Mouse (Mus musculus) ES-E14 (cell line): ENCODE data around the gene Pdlim7.

ENCODE experiments used
- CHD2 ChIP-seq: IDR thresholded peaks from 2 replicates; pipeline ENCODE4 v1.6.1; 2014; ENCODE audit warnings: mild to moderate bottlenecking, low read depth, low read length, inconsistent platforms
- HCFC1 ChIP-seq: IDR thresholded peaks from 2 replicates; pipeline ENCODE4 v1.6.1; 2012; ENCODE audit warnings: low read length, inconsistent platforms, borderline replicate concordance; ENCODE audit not compliant: insufficient read depth
- MAFK ChIP-seq: IDR thresholded peaks from 2 replicates; pipeline ENCODE4 v1.6.1; 2014; ENCODE audit warnings: mild to moderate bottlenecking, low read depth, low read length, inconsistent platforms; ENCODE audit not compliant: insufficient read depth
- ZC3H11A ChIP-seq: IDR thresholded peaks from 2 replicates; pipeline ENCODE4 v1.6.1; 2012; ENCODE audit warnings: low read depth, mild to moderate bottlenecking, inconsistent platforms, low read length, borderline replicate concordance
- ZNF384 ChIP-seq: IDR thresholded peaks from 2 replicates; pipeline ENCODE4 v1.6.1; 2012; ENCODE audit warnings: low read depth, low read length, inconsistent platforms

DNA sequence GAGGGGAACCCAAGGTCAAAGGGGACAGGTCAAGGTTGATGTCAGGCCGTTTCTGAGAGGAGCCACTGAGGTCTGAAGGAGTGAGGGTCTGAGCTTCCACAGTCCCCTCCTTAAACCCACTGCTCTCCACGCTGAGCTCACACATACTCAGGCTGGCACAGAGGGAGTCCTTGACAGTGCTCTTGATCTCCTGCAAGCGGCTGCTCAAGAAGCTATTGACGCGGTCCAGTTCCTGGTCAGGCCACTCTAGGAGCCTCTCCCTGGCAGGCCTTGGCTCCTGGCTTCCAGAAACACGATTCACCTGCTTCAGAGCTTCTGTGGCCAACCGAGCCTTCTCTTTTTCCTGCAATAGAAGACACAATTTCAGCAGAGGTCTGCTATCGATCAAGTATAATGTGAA, 30.0 kb upstream of the Pdlim7 start:
- TF ChIP-seq HCFC1 (no peak), CHD2 (no peak), MAFK (no peak), ZC3H11A (no peak), ZNF384 (no peak)
